ENCODE assay signal across 8 mouse cellular contexts in the genomic region with DNA sequence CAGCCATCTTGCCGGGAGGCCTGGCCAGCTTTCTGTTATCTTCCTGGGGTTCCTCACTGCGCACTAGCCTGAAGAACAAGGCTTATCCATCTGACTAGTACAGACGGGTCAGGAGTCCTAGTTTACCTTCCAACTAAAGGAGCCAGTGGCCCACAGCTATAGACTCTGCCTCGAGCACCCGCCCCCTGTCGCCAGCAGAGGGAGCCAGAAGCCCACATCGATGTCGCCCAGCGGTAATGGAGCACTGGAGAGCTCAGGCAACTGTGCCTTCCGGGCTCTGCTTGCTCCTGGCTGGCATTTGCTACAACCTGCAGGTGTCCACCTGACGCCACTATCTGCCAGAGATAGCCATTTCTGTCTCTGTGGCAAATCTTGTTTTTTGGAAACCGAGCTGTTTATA. TPM values are rescaled to one million over a fixed set of nuclear protein-coding genes. Genes with fewer than 3 reads are reported as not detected.
DNase-seq lines count a peak whose midpoint lies in the region; ATAC-seq and TF ChIP-seq lines count a peak whose summit lies in the region.

No protein-coding gene starts in this region.

- no peaks in the 10 kb centered on the region; the same call in 1 of the 2 replicates for H3K36me3 ChIP-seq in forebrain, embryonic 11.5 days (ENCODE audit: control insufficient read depth, insufficient read depth, low read length)
- H3K36me3 ChIP-seq in lung, embryonic 14.5 days (ENCODE audit: insufficient read depth): peaks cover 38% of the 10 kb centered on the region; the same call in 1 of the 2 replicates

- no peak overlapping the region for H3K9ac ChIP-seq in forebrain, embryonic 11.5 days (ENCODE audit: low read length)
- no peak overlapping the region for H3K9ac ChIP-seq in lung, embryonic 14.5 days

- 0 out of 2 replicates have a peak, but pooled peaks have one; percentile 73 for ATAC-seq in forebrain, embryonic 11.5 days (replicated peaks; ENCODE audit: low FRiP score)
- peak; percentile 83 for ATAC-seq in lung, embryonic 14.5 days (ENCODE audit: insufficient read depth)

- H3K4me3 ChIP-seq in forebrain, embryonic 11.5 days (ENCODE audit: low read depth, low read length): no peak overlapping the region
- no peak overlapping the region for H3K4me3 ChIP-seq in lung, embryonic 14.5 days (ENCODE audit: low read depth, low read length)

- no peak overlapping the region for H3K27ac ChIP-seq in forebrain, embryonic 11.5 days (ENCODE audit: low read depth, low read length)
- no peak overlapping the region for H3K27ac ChIP-seq in lung, embryonic 14.5 days (ENCODE audit: low read depth)

- H3K4me1 ChIP-seq in forebrain, embryonic 11.5 days (replicated peaks; ENCODE audit: control insufficient read depth, insufficient read depth, low read length): no peaks in the 10 kb centered on the region
- H3K4me1 ChIP-seq in lung, embryonic 14.5 days (ENCODE audit: insufficient read depth): no peaks in the 10 kb centered on the region

- 19% methylated on average over 12 of the region's 12 CpGs for WGBS in forebrain, embryonic 11.5 days
- 14% methylated on average over 12 of the region's 12 CpGs for WGBS in lung, embryonic 14.5 days

- H3K9me3 ChIP-seq in forebrain, embryonic 11.5 days (ENCODE audit: control insufficient read depth, low read length): no peaks in the 10 kb centered on the region
- no peaks in the 10 kb centered on the region for H3K9me3 ChIP-seq in lung, embryonic 14.5 days (ENCODE audit: low read depth, low read length)

- H3K27me3 ChIP-seq in forebrain, embryonic 11.5 days (ENCODE audit: control insufficient read depth, insufficient read depth, low read length): no peaks in the 10 kb centered on the region
- H3K27me3 ChIP-seq in lung, embryonic 14.5 days (ENCODE audit: insufficient read depth, low read length): 0 out of 2 replicates have a peak, but pooled peaks cover 7% of the 10 kb centered on the region

- no peak for TF ChIP-seq POLR2A in brain, embryonic 14.5 days (IDR thresholded peaks at IDR 0.05; ENCODE audit: borderline replicate concordance, extremely low read depth, insufficient read depth, insufficient read length, poor library complexity, severe bottlenecking)

- peak; percentile 98 for TF ChIP-seq CTCF in brain, embryonic 14.5 days (IDR thresholded peaks at IDR 0.05; ENCODE audit: borderline replicate concordance, extremely low read depth, insufficient read depth, insufficient read length)
- peak; percentile 97 for TF ChIP-seq CTCF in lung, embryonic 14.5 days (IDR thresholded peaks at IDR 0.05; ENCODE audit: low read depth)

- intact Hi-C loops in heart, postnatal 14 days (cut with DNase I): loop anchor here (1.0 to 2.0 kb wide), 4 partner anchors 30 to 152 kb away; no protein-coding TSS in a partner anchor

- H3K4me2 ChIP-seq in forebrain, embryonic 11.5 days (ENCODE audit: low read depth, low read length, severe bottlenecking): no peak overlapping the region
- H3K4me2 ChIP-seq in lung, embryonic 14.5 days: no peak overlapping the region

- peak; percentile 73 to 79 for DNase-seq in CD8-positive naive resting alpha-beta T cell, adult 2 months (ENCODE audit: low read depth in 2 of 2, low spot score in 2 of 2)
- DNase-seq in brain, embryonic 14.5 days (ENCODE audit: low read depth): peak; percentile 85
- DNase-seq in forebrain, embryonic 11.5 days (ENCODE audit: low spot score): peak; percentile 92
- peak; percentile 84 to 90 for DNase-seq in heart, postnatal 14 days
- DNase-seq in kidney, postnatal 4 days: peak; percentile 87 to 90
- peak; percentile 90 for DNase-seq in lung, embryonic 14.5 days
- peak; percentile 48 for DNase-seq in ovary, adult 18-20 months (ENCODE audit: low spot score)
- DNase-seq in thymus, adult 18-20 months: peak; percentile 55 to 63

RNA-seq across cellular contexts. Expression of gene Nat9, which starts 14.7 kb away (rescaled TPM):
- polyA plus RNA-seq in brain, embryonic 14.5 days (2012; rRNA removed): 16.0 and 16.9 TPM in 2 replicates
- 13.8 and 16.0 TPM in 2 replicates for polyA plus RNA-seq in forebrain, embryonic 11.5 days (2014; fragmentation: Nextera tagmentation; extraction: Ambion mirVana)
- 10 to 100 TPM; 17.0 to 17.1 TPM for total RNA-seq in heart, postnatal 14 days (2021)
- polyA plus RNA-seq in lung, embryonic 14.5 days (2014; fragmentation: Nextera tagmentation; extraction: Ambion mirVana): 17.9 and 18.7 TPM in 2 replicates

RNA-seq across cellular contexts. Expression of gene Tmem104, which starts 15.0 kb away (rescaled TPM):
- polyA plus RNA-seq in brain, embryonic 14.5 days (2012; rRNA removed): 7.1 and 10.7 TPM in 2 replicates
- polyA plus RNA-seq in forebrain, embryonic 11.5 days (2014; fragmentation: Nextera tagmentation; extraction: Ambion mirVana): 8.8 and 9.2 TPM in 2 replicates
- 1 to 10 TPM; 9.5 to 9.6 TPM for total RNA-seq in heart, postnatal 14 days (2021)
- 11.4 and 14.3 TPM in 2 replicates for polyA plus RNA-seq in lung, embryonic 14.5 days (2014; fragmentation: Nextera tagmentation; extraction: Ambion mirVana)

RNA-seq across cellular contexts. Expression of gene Slc9a3r1, which starts 39.2 kb away (rescaled TPM):
- polyA plus RNA-seq in brain, embryonic 14.5 days (2012; rRNA removed): 31.6 and 40.5 TPM in 2 replicates
- polyA plus RNA-seq in forebrain, embryonic 11.5 days (2014; fragmentation: Nextera tagmentation; extraction: Ambion mirVana): 34.3 and 35.2 TPM in 2 replicates
- 10 to 100 TPM; 12.7 to 13.5 TPM for total RNA-seq in heart, postnatal 14 days (2021)
- 52.3 and 52.6 TPM in 2 replicates for polyA plus RNA-seq in lung, embryonic 14.5 days (2014; fragmentation: Nextera tagmentation; extraction: Ambion mirVana)
